Mouse (Mus musculus) stomach, adult 2 months (tissue): ENCODE measurements around the gene Hist1h4a. TPM values are rescaled to one million over a fixed set of nuclear protein-coding genes. Genes with fewer than 3 reads are reported as not detected.

ENCODE experiments used
- polyA plus RNA-seq: library from polyadenylated mRNA; depleted of rRNA; stranded (reverse); fragments of >200 nt; gene quantifications from 2 replicates; pipeline ENCODE4 v1.2.3, GENCODE M21; 2012; rRNA removed

Hist1h4a gene
- 1.1 and 3.0 TPM in 2 replicates for polyA plus RNA-seq

GRCm38 (mm10) chr13:23760972-23761864 lies at the start of gene Hist1h4a:
Gene Hist1h4a (minus strand): TSS chr13:23761230.

GRCm38 (mm10) chr13:23806422-23807052 lies 45.5 kb upstream of the Hist1h4a start, which contains the start of gene Slc17a2:
Gene Slc17a2 (plus strand): TSS chr13:23806993.

GRCm38 (mm10) chr13:23769613-23770012 lies 8.6 kb upstream of the Hist1h4a start, which contains the start of gene Trim38:
Gene Trim38 (plus strand): TSS chr13:23769913.

GRCm38 (mm10) chr13:23763586-23764323 lies 2.7 kb upstream of the Hist1h4a start, which contains the start of gene Hist1h1a:
Gene Hist1h1a (plus strand): TSS chr13:23763666.

GRCm38 (mm10) chr13:23761871-23762821 lies 1.1 kb upstream of the Hist1h4a start, which contains the start of gene Hist1h3a:
Gene Hist1h3a (minus strand): TSS chr13:23762386.

GRCm38 (mm10) chr13:23756790-23757189 lies 4.2 kb downstream of the Hist1h4a start, which contains the start of gene Hist1h4b:
Gene Hist1h4b (plus strand): TSS chr13:23757013.

GRCm38 (mm10) chr13:23752067-23752741 lies 8.8 kb downstream of the Hist1h4a start, which contains the start of gene Hist1h3b:
Gene Hist1h3b (plus strand): TSS chr13:23752267.

GRCm38 (mm10) chr13:23750839-23751477 lies 10.1 kb downstream of the Hist1h4a start, which contains the start of gene Hist1h2ab:
Gene Hist1h2ab (plus strand): TSS chr13:23751126.

GRCm38 (mm10) chr13:23746201-23747080 lies 14.6 kb downstream of the Hist1h4a start, which contains the start of gene Hist1h2bb:
Gene Hist1h2bb (plus strand): TSS chr13:23746734.

GRCm38 (mm10) chr13:23745381-23746161 lies 15.5 kb downstream of the Hist1h4a start, which contains the start of gene Hist1h3c:
Gene Hist1h3c (minus strand): TSS chr13:23745602.

GRCm38 (mm10) chr13:23738677-23739068 lies 22.4 kb downstream of the Hist1h4a start, which contains the start of gene Hist1h1c:
Gene Hist1h1c (plus strand): TSS chr13:23738808.

Other genes starting within 250 kb of the Hist1h4a start
- 10.2 and 16.4 TPM in 2 replicates for gene Hist1h4h, start 230.2 kb downstream of the Hist1h4a start, polyA plus RNA-seq
- gene Hist1h2af, start 227.3 kb downstream of the Hist1h4a start, polyA plus RNA-seq = 126 and 148 TPM in 2 replicates
- gene Hist1h3g, start 225.8 kb downstream of the Hist1h4a start, polyA plus RNA-seq = 15.8 and 18.3 TPM in 2 replicates
- gene Hist1h2bh, start 217.8 kb downstream of the Hist1h4a start, polyA plus RNA-seq = 0.87 and 1.9 TPM in 2 replicates
- gene Hist1h3f, start 217.2 kb downstream of the Hist1h4a start, polyA plus RNA-seq = 4.2 and 5.6 TPM in 2 replicates
- 2.2 and 2.4 TPM in 2 replicates for gene Hist1h4f, start 209.6 kb downstream of the Hist1h4a start, polyA plus RNA-seq
- 0.04 and 0.10 TPM in 2 replicates for gene Hist1h1d, start 208.0 kb downstream of the Hist1h4a start, polyA plus RNA-seq
- 13.8 and 14.4 TPM in 2 replicates for gene Hist1h3e, start 198.9 kb downstream of the Hist1h4a start, polyA plus RNA-seq
- 3.3 and 7.8 TPM in 2 replicates for gene Hist1h2ae, start 190.0 kb downstream of the Hist1h4a start, polyA plus RNA-seq
- gene Hist1h2bg, start 189.8 kb downstream of the Hist1h4a start, polyA plus RNA-seq = 15.0 and 22.9 TPM in 2 replicates
- gene Hist1h2bf, start 187.0 kb downstream of the Hist1h4a start, polyA plus RNA-seq = 5.2 and 7.1 TPM in 2 replicates
- gene Hist1h2ad, start 186.8 kb downstream of the Hist1h4a start, polyA plus RNA-seq = 2.5 and 3.6 TPM in 2 replicates
- 5.2 and 6.2 TPM in 2 replicates for gene Hist1h3d, start 185.5 kb downstream of the Hist1h4a start, polyA plus RNA-seq
- gene Hist1h4d, start 179.6 kb downstream of the Hist1h4a start, polyA plus RNA-seq = 3.2 and 3.6 TPM in 2 replicates
- gene Hist1h2be, start 140.1 kb downstream of the Hist1h4a start, polyA plus RNA-seq = 1.1 TPM in 2 replicates
- 0.74 and 1.3 TPM in 2 replicates for gene Hist1h1e, start 138.7 kb downstream of the Hist1h4a start, polyA plus RNA-seq
- 0.47 and 0.76 TPM in 2 replicates for gene Hist1h2ac, start 77.3 kb downstream of the Hist1h4a start, polyA plus RNA-seq
- 117 and 165 TPM in 2 replicates for gene Hist1h2bc, start 77.0 kb downstream of the Hist1h4a start, polyA plus RNA-seq
- gene Hist1h1t, start 65.4 kb downstream of the Hist1h4a start, polyA plus RNA-seq = not detected in 2 replicates
- 2.2 and 4.1 TPM in 2 replicates for gene Hist1h4c, start 62.8 kb downstream of the Hist1h4a start, polyA plus RNA-seq
- gene Hfe, start 50.4 kb downstream of the Hist1h4a start, polyA plus RNA-seq = 3.3 and 4.5 TPM in 2 replicates
- 24.5 and 35.7 TPM in 2 replicates for gene Hist1h1c, start 22.4 kb downstream of the Hist1h4a start, polyA plus RNA-seq
- 7.1 and 11.9 TPM in 2 replicates for gene Hist1h3c, start 15.6 kb downstream of the Hist1h4a start, polyA plus RNA-seq
- 3.8 and 4.6 TPM in 2 replicates for gene Hist1h2bb, start 14.5 kb downstream of the Hist1h4a start, polyA plus RNA-seq
- gene Hist1h2ab, start 10.1 kb downstream of the Hist1h4a start, polyA plus RNA-seq = 5.1 and 8.7 TPM in 2 replicates
- 10.6 and 14.9 TPM in 2 replicates for gene Hist1h3b, start 9.0 kb downstream of the Hist1h4a start, polyA plus RNA-seq
- gene Hist1h4b, start 4.2 kb downstream of the Hist1h4a start, polyA plus RNA-seq = 5.1 TPM in 1 of 2 replicates, not detected in the other
- gene Hist1h3a, start 1.2 kb upstream of the Hist1h4a start, polyA plus RNA-seq = 10.0 and 13.1 TPM in 2 replicates
- gene Hist1h1a, start 2.4 kb upstream of the Hist1h4a start, polyA plus RNA-seq = 0.09 and 0.20 TPM in 2 replicates
- not detected in 2 replicates for gene Trim38, start 8.7 kb upstream of the Hist1h4a start, polyA plus RNA-seq
- gene Slc17a2, start 45.8 kb upstream of the Hist1h4a start, polyA plus RNA-seq = not detected in 2 replicates
- not detected in 2 replicates for gene Slc17a3, start 78.2 kb upstream of the Hist1h4a start, polyA plus RNA-seq
- gene Slc17a1, start 106.5 kb upstream of the Hist1h4a start, polyA plus RNA-seq = 0.04 TPM in 1 of 2 replicates, not detected in the other
- gene Slc17a4, start 153.8 kb upstream of the Hist1h4a start, polyA plus RNA-seq = 0.05 and 0.06 TPM in 2 replicates
- not detected in 2 replicates for gene Hist1h2ba, start 172.9 kb upstream of the Hist1h4a start, polyA plus RNA-seq
- gene Hist1h2aa, start 173.2 kb upstream of the Hist1h4a start, polyA plus RNA-seq = not detected in 2 replicates
- 0.76 and 1.1 TPM in 2 replicates for gene Scgn, start 230.0 kb upstream of the Hist1h4a start, polyA plus RNA-seq